Mouse (Mus musculus) testis, adult 2 months (tissue): ENCODE data around the gene Fndc10. TPM values are rescaled to one million over a fixed set of nuclear protein-coding genes. Genes with fewer than 3 reads are reported as not detected.

ENCODE experiments used
- H3K27ac ChIP-seq: fragments of 200-500 bp; 2 replicates; pipeline ENCODE4 v1.5.1; 2012; ENCODE audit warnings: low read depth, low read length; ENCODE audit not compliant: control insufficient read depth, insufficient read depth
- H3K27me3 ChIP-seq: fragments of 200-500 bp; 2 replicates; pipeline ENCODE4 v1.6.1; 2012; ENCODE audit warnings: mild to moderate bottlenecking, low read length, moderate library complexity; ENCODE audit not compliant: control insufficient read depth, insufficient read depth
- H3K36me3 ChIP-seq: fragments of 200-500 bp; 2 replicates; pipeline ENCODE4 v1.6.1; 2012; ENCODE audit warnings: mild to moderate bottlenecking, low read length; ENCODE audit not compliant: control insufficient read depth, insufficient read depth
- H3K4me1 ChIP-seq: fragments of 200-500 bp; 2 replicates; pipeline ENCODE4 v1.6.1; 2012; ENCODE audit warnings: low read length; ENCODE audit not compliant: control insufficient read depth, insufficient read depth
- H3K4me3 ChIP-seq: fragments of 200-500 bp; 2 replicates; pipeline ENCODE4 v1.5.1; 2012; ENCODE audit warnings: low read depth, mild to moderate bottlenecking, low read length, moderate library complexity, mixed read lengths; ENCODE audit not compliant: control insufficient read depth
- CTCF ChIP-seq: fragments of 200-500 bp; IDR thresholded peaks from 2 replicates; pipeline ENCODE4 v1.5.1; 2012; ENCODE audit warnings: low read depth, mild to moderate bottlenecking, inconsistent platforms, low read length, moderate library complexity; ENCODE audit not compliant: control insufficient read depth, insufficient read depth, insufficient replicate concordance
- POLR2A ChIP-seq: fragments of 200-500 bp; IDR thresholded peaks from 2 replicates; pipeline ENCODE4 v1.6.1; 2012; ENCODE audit warnings: low read depth, mild to moderate bottlenecking, inconsistent platforms, low read length, moderate library complexity; ENCODE audit not compliant: control insufficient read depth
- polyA plus RNA-seq: library from polyadenylated mRNA; depleted of rRNA; stranded (reverse); fragments of >200 nt; gene quantifications from 2 replicates; pipeline ENCODE4 v1.2.3, GENCODE M21; 2012

The Fndc10 gene
- polyA plus RNA-seq, 1 experiment: 2.7 TPM

GRCm38 (mm10) chr4:155703425-155703929 lies 9.3 kb downstream of the Fndc10 start:
- Histone ChIP-seq H3K4me3 (no peak overlapping the region), H3K36me3 (no peaks in the 10 kb centered on the region), H3K27me3 (no peaks in the 10 kb centered on the region), H3K4me1 (peaks cover 4% of the 10 kb centered on the region), H3K27ac (no peak overlapping the region)
- TF ChIP-seq POLR2A (no peak), CTCF (no peak)

- H3K4me3 ChIP-seq: peak within 1 kb of the TSS; percentile 88
- TF ChIP-seq CTCF: no peak; the same call in 1 of the 2 replicates
- peak; percentile 89 for TF ChIP-seq POLR2A
- no peaks in the 10 kb centered on the region for H3K27me3 ChIP-seq
- no peaks in the 10 kb centered on the region for H3K36me3 ChIP-seq
- peaks cover 4% of the 10 kb centered on the region for H3K4me1 ChIP-seq
- H3K27ac ChIP-seq: peak within 1 kb of the TSS; percentile 95
Measured at GRCm38 (mm10) chr4:155704721-155705591, 10.8 kb downstream of the Fndc10 start, which contains the start of gene Ssu72. TSS of gene Ssu72 (plus strand) at chr4:155704800.

GRCm38 (mm10) chr4:155705592-155705929 lies 11.4 kb downstream of the Fndc10 start:
- Histone ChIP-seq H3K36me3 (no peaks in the 10 kb centered on the region), H3K4me1 (peaks cover 4% of the 10 kb centered on the region), H3K27ac (peak overlapping the region; percentile 87), H3K27me3 (no peaks in the 10 kb centered on the region), H3K4me3 (peak overlapping the region; percentile 88)
- TF ChIP-seq CTCF (no peak), POLR2A (no peak)

- no peaks in the 10 kb centered on the region for H3K36me3 ChIP-seq
- peaks cover 4% of the 10 kb centered on the region for H3K4me1 ChIP-seq
- H3K4me3 ChIP-seq: no peak overlapping the region
- no peak for TF ChIP-seq POLR2A
- no peak for TF ChIP-seq CTCF
- no peaks in the 10 kb centered on the region for H3K27me3 ChIP-seq
- no peak overlapping the region for H3K27ac ChIP-seq
Measured at GRCm38 (mm10) chr4:155708582-155708981, 14.4 kb downstream of the Fndc10 start.

GRCm38 (mm10) chr4:155708988-155709387 lies 14.8 kb downstream of the Fndc10 start:
- Histone ChIP-seq H3K27ac (no peak overlapping the region), H3K27me3 (no peaks in the 10 kb centered on the region), H3K4me3 (no peak overlapping the region), H3K36me3 (no peaks in the 10 kb centered on the region), H3K4me1 (peaks cover 4% of the 10 kb centered on the region)
- TF ChIP-seq CTCF: no peak
- no peak for TF ChIP-seq POLR2A

- Histone ChIP-seq H3K27me3 (no peaks in the 10 kb centered on the region), H3K4me1 (peaks cover 2% of the 10 kb centered on the region; the same call in 1 of the 2 replicates), H3K27ac (peak overlapping the region; percentile 62), H3K4me3 (no peak overlapping the region), H3K36me3 (no peaks in the 10 kb centered on the region)
- TF ChIP-seq CTCF: no peak
- TF ChIP-seq POLR2A: no peak
Measured at GRCm38 (mm10) chr4:155710521-155711252, 16.5 kb downstream of the Fndc10 start.

- H3K27ac ChIP-seq: no peak overlapping the region
- TF ChIP-seq POLR2A (no peak), CTCF (peak; percentile 5; the same call in 1 of the 2 replicates)
- H3K4me3 ChIP-seq: no peak overlapping the region
- H3K4me1 ChIP-seq: no peaks in the 10 kb centered on the region
- no peaks in the 10 kb centered on the region for H3K27me3 ChIP-seq
- no peaks in the 10 kb centered on the region for H3K36me3 ChIP-seq
Measured at GRCm38 (mm10) chr4:155721668-155722083, 27.5 kb downstream of the Fndc10 start.
